In genomic region chr7:64331309-64331708, GRCm38 (mm10) we compare ENCODE assay signal across 25 mouse cellular contexts. TPM values are rescaled to one million over a fixed set of nuclear protein-coding genes. Genes with fewer than 3 reads are reported as not detected.
DNase-seq lines count a peak whose midpoint lies in the region; ATAC-seq and TF ChIP-seq lines count a peak whose summit lies in the region.
"Had no signal": no experiment of that assay in that cellular context is flagged by ENCODE, and none has a peak within 500 bp of the region (broad histone marks: within the 10 kb centered on the region; RNA-seq: fewer than 3 reads in every experiment).

No protein-coding gene starts in this region.

- H3K9me3 ChIP-seq in megakaryocyte, embryonic 14.5 days, result peaks cover 25% of the 10 kb centered on the region
- no peaks in the 10 kb centered on the region for H3K9me3 ChIP-seq in neural tube, embryonic 15.5 days (replicated peaks)
- H3K9me3 ChIP-seq: embryonic facial prominence, embryonic 10.5 days; embryonic facial prominence, embryonic 12.5 days; forebrain, embryonic 13.5 days; forebrain, embryonic 15.5 days; G1E had no signal

- H3K27me3 ChIP-seq in megakaryocyte, embryonic 14.5 days (replicated peaks), result no peaks in the 10 kb centered on the region
- no peaks in the 10 kb centered on the region for H3K27me3 ChIP-seq in neural tube, embryonic 15.5 days (replicated peaks)
- H3K27me3 ChIP-seq: CH12.LX; embryonic facial prominence, embryonic 12.5 days; forebrain, embryonic 13.5 days; forebrain, embryonic 15.5 days; Patski had no signal

- no peak overlapping the region for H3K9ac ChIP-seq in neural tube, embryonic 15.5 days (replicated peaks)
- H3K9ac ChIP-seq: embryonic facial prominence, embryonic 12.5 days; forebrain, embryonic 13.5 days; forebrain, embryonic 15.5 days; forebrain, postnatal 0 days had no signal

- H3K4me2 ChIP-seq in neural tube, embryonic 15.5 days, result no peak overlapping the region
- H3K4me2 ChIP-seq: embryonic facial prominence, embryonic 12.5 days; forebrain, embryonic 13.5 days; forebrain, embryonic 15.5 days had no signal

- H3K4me1 ChIP-seq in megakaryocyte, embryonic 14.5 days, result peaks cover 43% of the 10 kb centered on the region
- no peaks in the 10 kb centered on the region for H3K4me1 ChIP-seq in neural tube, embryonic 15.5 days
- peaks cover 20% of the 10 kb centered on the region for H3K4me1 ChIP-seq in bone marrow macrophage, adult 2 months (ENCODE audit: control insufficient read depth, insufficient read depth, low read length)
- H3K4me1 ChIP-seq: embryonic facial prominence, embryonic 10.5 days; embryonic facial prominence, embryonic 12.5 days; forebrain, embryonic 13.5 days had no signal

- no peak for TF ChIP-seq CTCF in bone marrow macrophage, adult 2 months (IDR thresholded peaks at IDR 0.05; ENCODE audit: low read depth, low read length)

- H3K36me3 ChIP-seq in megakaryocyte, embryonic 14.5 days (replicated peaks; ENCODE audit: low read length), result peaks cover 92% of the 10 kb centered on the region
- H3K36me3 ChIP-seq in neural tube, embryonic 15.5 days, result peaks cover 22% of the 10 kb centered on the region

- peak overlapping the region; percentile 13; the same call in 1 of the 2 replicates for H3K27ac ChIP-seq in neural tube, embryonic 15.5 days (replicated peaks)
- H3K27ac ChIP-seq in bone marrow macrophage, adult 2 months (ENCODE audit: insufficient read depth, low read depth, low read length), result peak overlapping the region; percentile 35; the same call in 1 of the 2 replicates
- H3K27ac ChIP-seq: embryonic facial prominence, embryonic 10.5 days; embryonic facial prominence, embryonic 12.5 days; forebrain, embryonic 13.5 days; forebrain, embryonic 15.5 days had no signal

- DNase-seq in neural tube, embryonic 10.5 days (ENCODE audit: extremely low spot score, low spot score), result no peak
- no peak for DNase-seq in lung, postnatal 10 days
- no peak for DNase-seq in kidney, postnatal 36 days
- DNase-seq: adrenal gland, adult 8-10 months; adrenal gland, postnatal 14 days; B cell, adult 2 months; cerebellum, adult 11-12 months; cerebellum, adult 2 months; cerebellum, adult 9-10 months; cerebellum, postnatal 10 days; cerebellum, postnatal 25 days; forebrain, postnatal 0 days had no signal

- no peak for ATAC-seq in megakaryocyte, adult 5-6 weeks (ENCODE audit: poor library complexity, severe bottlenecking)
- ATAC-seq in neural tube, embryonic 15.5 days (ENCODE audit: low FRiP score), result no peak
- ATAC-seq: activated CD4-positive, CD25-positive, alpha-beta regulatory T cell, adult 4 months; CD4-positive, CD25-positive, alpha-beta regulatory T cell, adult 4 months; forebrain, embryonic 13.5 days; forebrain, embryonic 15.5 days; forebrain, postnatal 0 days; Patski had no signal

- H3K4me3 ChIP-seq in megakaryocyte, embryonic 14.5 days (replicated peaks), result peak overlapping the region; percentile 60
- H3K4me3 ChIP-seq in neural tube, embryonic 15.5 days (replicated peaks), result no peak overlapping the region
- no peak overlapping the region for H3K4me3 ChIP-seq in bone marrow macrophage, adult 2 months (ENCODE audit: insufficient read depth, low read length)
- H3K4me3 ChIP-seq: embryonic facial prominence, embryonic 10.5 days; embryonic facial prominence, embryonic 12.5 days; forebrain, embryonic 13.5 days; forebrain, embryonic 15.5 days had no signal

- no peak for TF ChIP-seq POLR2A in bone marrow macrophage, adult 2 months (IDR thresholded peaks at IDR 0.05; ENCODE audit: borderline replicate concordance, low read depth, low read length)

- 86% methylated on average over 3 of the region's 3 CpGs for WGBS in neural tube, embryonic 15.5 days

RNA-seq across cellular contexts. Expression of gene Fan1, which starts 42.6 kb away (rescaled TPM):
- polyA plus RNA-seq in megakaryocyte, embryonic 14.5 days (2012; ENCODE audit: insufficient read depth, low replicate concordance), result 0.40 and 0.48 TPM in 2 replicates
- total RNA-seq in megakaryocyte, adult 5-6 weeks (2015), result 1.2 and 2.0 TPM in 2 replicates
- 3.0 and 3.3 TPM in 2 replicates for total RNA-seq in megakaryocyte, adult 5-6 weeks (2017)
- polyA plus RNA-seq in neural tube, embryonic 15.5 days (2015; fragmentation: Nextera tagmentation; extraction: Ambion mirVana), result 5.3 and 6.3 TPM in 2 replicates
- 2.3 and 3.7 TPM in 2 replicates for polyA plus RNA-seq in bone marrow macrophage, adult 2 months (2012; ENCODE audit: insufficient read depth, insufficient read length, missing spikeins)

RNA-seq across cellular contexts. Expression of gene Mtmr10, which starts 43.9 kb away (rescaled TPM):
- polyA plus RNA-seq in megakaryocyte, embryonic 14.5 days (2012; ENCODE audit: insufficient read depth, low replicate concordance), result 1.6 and 2.0 TPM in 2 replicates
- total RNA-seq in megakaryocyte, adult 5-6 weeks (2015), result 4.1 and 6.0 TPM in 2 replicates
- total RNA-seq in megakaryocyte, adult 5-6 weeks (2017), result 3.4 and 7.2 TPM in 2 replicates
- 12.2 and 13.4 TPM in 2 replicates for polyA plus RNA-seq in neural tube, embryonic 15.5 days (2015; fragmentation: Nextera tagmentation; extraction: Ambion mirVana)
- 17.0 and 24.4 TPM in 2 replicates for polyA plus RNA-seq in bone marrow macrophage, adult 2 months (2012; ENCODE audit: insufficient read depth, insufficient read length, missing spikeins)
